Mouse (Mus musculus) T-helper 17 cell (primary cell): ENCODE data around the gene Vmn1r158.

Experiments used
- in situ Hi-C, 2 experiments: fragments of 300-600 bp; cut with MboI, MseI; formaldehyde crosslinking; loops; 1 replicate in 1 of 2; 2 replicates in 1 of 2; pipeline ENCODE4 v1.15.1; 2025; ENCODE audit warnings: high pct_unique_total_duplicates in 2 of 2

Vmn1r158 gene

GRCm38 (mm10) chr7:22790682-22791081 is at the start of gene Vmn1r158:
Gene Vmn1r158, minus strand, starts transcription at chr7:22790782.
- in situ Hi-C loops = loop anchor here in 1 of 2 experiments (10.0 to 25.0 kb wide), 2 partner anchors 456 to 703 kb away; no protein-coding TSS in a partner anchor

- in situ Hi-C loops = loop anchor here in 1 of 2 experiments (25.0 kb wide), 1 partner anchor 689 kb away; no protein-coding TSS in a partner anchor
These were observed 14.6 kb downstream of the Vmn1r158 start for GRCm38 (mm10) chr7:22775981-22776380.

- in situ Hi-C loops = loop anchor here (5.0 to 25.0 kb wide), 6 partner anchors 337 to 1989 kb away; partner anchors contain the start of genes Vmn1r112 (in 1 of the 2), Vmn1r124 (in 1 of the 2), Vmn1r125 (in 1 of the 2) and Vmn1r132 (in 1 of the 2)
These were observed 29.2 kb downstream of the Vmn1r158 start, which contains the start of gene Vmn1r157 for GRCm38 (mm10) chr7:22761397-22761796. Gene Vmn1r157, plus strand, starts transcription at chr7:22761697.
